Mouse (Mus musculus): ENCODE measurements around the gene Mier2. TPM values are rescaled to one million over a fixed set of nuclear protein-coding genes. Genes with fewer than 3 reads are reported as not detected.

The Mier2 gene
- polyA plus RNA-seq, 1 experiment from 2014 or later = 15.6 TPM

GRCm38 (mm10) chr10:79524433-79524832, 30.6 kb downstream of the Mier2 start:
- Histone ChIP-seq H3K9ac (ENCODE audit: low read depth, low read length) (no peak overlapping the region), H3K36me3 (ENCODE audit: control insufficient read depth, insufficient read depth) (peaks cover 32% of the 10 kb centered on the region; the same call in 1 of the 2 replicates), H3K4me2 (replicated peaks; ENCODE audit: low read depth) (no peak overlapping the region), H3K9me3 (ENCODE audit: control insufficient read depth) (no peaks in the 10 kb centered on the region), H3K27me3 (replicated peaks; ENCODE audit: control insufficient read depth, insufficient read depth, low read length) (no peaks in the 10 kb centered on the region), H3K27ac (ENCODE audit: low read depth, low read length) (no peak overlapping the region), H3K4me1 (replicated peaks; ENCODE audit: control insufficient read depth, insufficient read depth, low read length) (no peaks in the 10 kb centered on the region), H3K4me3 (ENCODE audit: low read depth, low read length) (no peak overlapping the region)
- no peak for TF ChIP-seq CTCF (IDR thresholded peaks at IDR 0.05; ENCODE audit: low read depth)
- WGBS = 95% methylated on average over 1 of the region's 1 CpGs
- ATAC-seq = no peak

- TF ChIP-seq CTCF (IDR thresholded peaks at IDR 0.05; ENCODE audit: low read depth) = no peak
- WGBS = 56% methylated on average over 2 of the region's 2 CpGs
- Histone ChIP-seq H3K4me3 (ENCODE audit: low read depth, low read length) (no peak overlapping the region), H3K36me3 (ENCODE audit: control insufficient read depth, insufficient read depth) (no peaks in the 10 kb centered on the region; the same call in 1 of the 2 replicates), H3K9ac (ENCODE audit: low read depth, low read length) (no peak overlapping the region), H3K4me1 (replicated peaks; ENCODE audit: control insufficient read depth, insufficient read depth, low read length) (0 out of 2 replicates have a peak, but pooled peaks cover 4% of the 10 kb centered on the region), H3K27me3 (replicated peaks; ENCODE audit: control insufficient read depth, insufficient read depth, low read length) (no peaks in the 10 kb centered on the region), H3K9me3 (ENCODE audit: control insufficient read depth) (no peaks in the 10 kb centered on the region), H3K27ac (ENCODE audit: low read depth, low read length) (no peak overlapping the region), H3K4me2 (replicated peaks; ENCODE audit: low read depth) (no peak overlapping the region)
- no peak for ATAC-seq
These were observed 48.3 kb downstream of the Mier2 start for GRCm38 (mm10) chr10:79506709-79507108.

GRCm38 (mm10) chr10:79502830-79503644, 52.0 kb downstream of the Mier2 start:
- no peaks in the 10 kb centered on the region for H3K9me3 ChIP-seq (ENCODE audit: control insufficient read depth)
- TF ChIP-seq CTCF (IDR thresholded peaks at IDR 0.05; ENCODE audit: low read depth) = peak; percentile 72
- 39% methylated on average over 6 of the region's 6 CpGs for WGBS
- no peak overlapping the region for H3K27ac ChIP-seq (ENCODE audit: low read depth, low read length)
- H3K4me1 ChIP-seq (replicated peaks; ENCODE audit: control insufficient read depth, insufficient read depth, low read length) = 0 out of 2 replicates have a peak, but pooled peaks cover 4% of the 10 kb centered on the region
- ATAC-seq = peak; percentile 88
- no peak overlapping the region for H3K4me3 ChIP-seq (ENCODE audit: low read depth, low read length)
- no peak overlapping the region for H3K9ac ChIP-seq (ENCODE audit: low read depth, low read length)
- H3K36me3 ChIP-seq (ENCODE audit: control insufficient read depth, insufficient read depth) = no peaks in the 10 kb centered on the region; the same call in 1 of the 2 replicates
- no peaks in the 10 kb centered on the region for H3K27me3 ChIP-seq (replicated peaks; ENCODE audit: control insufficient read depth, insufficient read depth, low read length)
- H3K4me2 ChIP-seq (replicated peaks; ENCODE audit: low read depth) = no peak overlapping the region

GRCm38 (mm10) chr10:79496701-79497288, 58.2 kb downstream of the Mier2 start:
- ATAC-seq = no peak
- H3K4me1 ChIP-seq (replicated peaks; ENCODE audit: control insufficient read depth, insufficient read depth, low read length) = no peaks in the 10 kb centered on the region
- WGBS = 40% methylated on average over 2 of the region's 2 CpGs
- no peak overlapping the region for H3K4me3 ChIP-seq (ENCODE audit: low read depth, low read length)
- no peak overlapping the region for H3K27ac ChIP-seq (ENCODE audit: low read depth, low read length)
- no peaks in the 10 kb centered on the region for H3K36me3 ChIP-seq (ENCODE audit: control insufficient read depth, insufficient read depth)
- H3K27me3 ChIP-seq (replicated peaks; ENCODE audit: control insufficient read depth, insufficient read depth, low read length) = no peaks in the 10 kb centered on the region
- H3K9ac ChIP-seq (ENCODE audit: low read depth, low read length) = no peak overlapping the region
- H3K9me3 ChIP-seq (ENCODE audit: control insufficient read depth) = no peaks in the 10 kb centered on the region
- no peak for TF ChIP-seq CTCF (IDR thresholded peaks at IDR 0.05; ENCODE audit: low read depth)
- no peak overlapping the region for H3K4me2 ChIP-seq (replicated peaks; ENCODE audit: low read depth)

- 45% methylated on average over 3 of the region's 3 CpGs for WGBS
These were observed 59.1 kb downstream of the Mier2 start for GRCm38 (mm10) chr10:79495886-79496285.

More at GRCm38 (mm10) chr10:79495886-79496285, 59.1 kb downstream of the Mier2 start:
- H3K9me3 ChIP-seq (ENCODE audit: control insufficient read depth) = no peaks in the 10 kb centered on the region
- H3K9ac ChIP-seq (ENCODE audit: low read depth, low read length) = no peak overlapping the region
- no peak overlapping the region for H3K4me2 ChIP-seq (replicated peaks; ENCODE audit: low read depth)
- no peaks in the 10 kb centered on the region for H3K27me3 ChIP-seq (replicated peaks; ENCODE audit: control insufficient read depth, insufficient read depth, low read length)
- H3K4me3 ChIP-seq (ENCODE audit: low read depth, low read length) = no peak overlapping the region
- TF ChIP-seq CTCF (IDR thresholded peaks at IDR 0.05; ENCODE audit: low read depth) = no peak
- ATAC-seq = no peak
- no peak overlapping the region for H3K27ac ChIP-seq (ENCODE audit: low read depth, low read length)
- no peaks in the 10 kb centered on the region for H3K36me3 ChIP-seq (ENCODE audit: control insufficient read depth, insufficient read depth)
- H3K4me1 ChIP-seq (replicated peaks; ENCODE audit: control insufficient read depth, insufficient read depth, low read length) = no peaks in the 10 kb centered on the region

Small RNA genes within 50 kb of the gene (microRNA-seq; reads per million reads assigned to microRNA genes)
- gene Mir6909 = 2.2 reads per million

Other genes with a start within 250 kb of the Mier2 start
- not detected in 2 replicates for gene Vmn2r82, start 198.7 kb downstream of the Mier2 start, polyA plus RNA-seq (2015; fragmentation: Nextera tagmentation; extraction: Ambion mirVana)
- not detected in 2 replicates for gene Vmn2r83, start 86.5 kb downstream of the Mier2 start, polyA plus RNA-seq (2015; fragmentation: Nextera tagmentation; extraction: Ambion mirVana)
- gene Plpp2, start 21.4 kb downstream of the Mier2 start, polyA plus RNA-seq (2015; fragmentation: Nextera tagmentation; extraction: Ambion mirVana) = 141 TPM in 2 replicates
- not detected in 2 replicates for gene Theg, start 32.1 kb upstream of the Mier2 start, polyA plus RNA-seq (2015; fragmentation: Nextera tagmentation; extraction: Ambion mirVana)
- gene C2cd4c, start 58.8 kb upstream of the Mier2 start, polyA plus RNA-seq (2015; fragmentation: Nextera tagmentation; extraction: Ambion mirVana) = 0.05 TPM in 2 replicates
- 1.9 and 2.2 TPM in 2 replicates for gene Shc2, start 82.7 kb upstream of the Mier2 start, polyA plus RNA-seq (2015; fragmentation: Nextera tagmentation; extraction: Ambion mirVana)
- gene Odf3l2, start 90.5 kb upstream of the Mier2 start, polyA plus RNA-seq (2015; fragmentation: Nextera tagmentation; extraction: Ambion mirVana) = not detected in 2 replicates
- 15.6 and 16.9 TPM in 2 replicates for gene Madcam1, start 109.4 kb upstream of the Mier2 start, polyA plus RNA-seq (2015; fragmentation: Nextera tagmentation; extraction: Ambion mirVana)
- gene Tpgs1, start 114.2 kb upstream of the Mier2 start, polyA plus RNA-seq (2015; fragmentation: Nextera tagmentation; extraction: Ambion mirVana) = 47.6 and 48.5 TPM in 2 replicates
- 88.0 and 89.6 TPM in 2 replicates for gene Cdc34, start 127.0 kb upstream of the Mier2 start, polyA plus RNA-seq (2015; fragmentation: Nextera tagmentation; extraction: Ambion mirVana)
- gene Gzmm, start 133.8 kb upstream of the Mier2 start, polyA plus RNA-seq (2015; fragmentation: Nextera tagmentation; extraction: Ambion mirVana) = 0.16 and 0.26 TPM in 2 replicates
- gene Bsg, start 149.3 kb upstream of the Mier2 start, polyA plus RNA-seq (2015; fragmentation: Nextera tagmentation; extraction: Ambion mirVana) = 888 and 937 TPM in 2 replicates
- gene Hcn2, start 161.4 kb upstream of the Mier2 start, polyA plus RNA-seq (2015; fragmentation: Nextera tagmentation; extraction: Ambion mirVana) = 0.38 and 0.43 TPM in 2 replicates
- 18.7 and 20.1 TPM in 2 replicates for gene Polrmt, start 191.4 kb upstream of the Mier2 start, polyA plus RNA-seq (2015; fragmentation: Nextera tagmentation; extraction: Ambion mirVana)
- gene Fgf22, start 199.9 kb upstream of the Mier2 start, polyA plus RNA-seq (2015; fragmentation: Nextera tagmentation; extraction: Ambion mirVana) = 0.13 TPM in 1 of 2 replicates, not detected in the other
- 41.2 and 43.5 TPM in 2 replicates for gene Rnf126, start 211.8 kb upstream of the Mier2 start, polyA plus RNA-seq (2015; fragmentation: Nextera tagmentation; extraction: Ambion mirVana)
- 7.3 and 8.9 TPM in 2 replicates for gene Fstl3, start 222.1 kb upstream of the Mier2 start, polyA plus RNA-seq (2015; fragmentation: Nextera tagmentation; extraction: Ambion mirVana)
- 0.07 TPM in 1 of 2 replicates, not detected in the other for gene Prss57, start 235.8 kb upstream of the Mier2 start, polyA plus RNA-seq (2015; fragmentation: Nextera tagmentation; extraction: Ambion mirVana)
- gene Palm, start 238.4 kb upstream of the Mier2 start, polyA plus RNA-seq (2015; fragmentation: Nextera tagmentation; extraction: Ambion mirVana) = 19.9 and 21.1 TPM in 2 replicates

All from intestine, postnatal 0 days (tissue).